Mouse (Mus musculus) lung, postnatal 0 days (tissue): ENCODE results near the gene Rdh5. TPM values are rescaled to one million over a fixed set of nuclear protein-coding genes. Genes with fewer than 3 reads are reported as not detected.

Experiments used
- ATAC-seq: fragments of 200-750 bp; cut with Nextera tagmentation; 2 replicates; pipeline ENCODE4 v1.8.0; 2017; ENCODE audit warnings: moderate library complexity
- DNase-seq: peaks from one replicate; pipeline ENCODE4 v3.0.0-alpha.2; 2016; ENCODE audit warnings: low spot score
- H3K27ac ChIP-seq: fragments of 300-500 bp; sonication (generic); 2 replicates; pipeline ENCODE4 v1.5.1; 2014; ENCODE audit warnings: antibody characterized with exemption, mild to moderate bottlenecking, low read length, mixed read lengths
- H3K27me3 ChIP-seq: fragments of 300-500 bp; sonication (generic); replicated peaks from 2 replicates; pipeline ENCODE4 v1.6.1; 2014; ENCODE audit warnings: low read length, mixed read lengths; ENCODE audit not compliant: insufficient read depth
- H3K36me3 ChIP-seq: fragments of 300-500 bp; sonication (generic); 2 replicates; pipeline ENCODE4 v1.6.1; 2014; ENCODE audit warnings: low read length, mixed read lengths; ENCODE audit not compliant: insufficient read depth
- H3K4me1 ChIP-seq: fragments of 300-500 bp; sonication (generic); 2 replicates; pipeline ENCODE4 v1.6.1; 2014; ENCODE audit warnings: antibody characterized with exemption, low read depth, low read length, mixed read lengths; ENCODE audit not compliant: insufficient read depth
- H3K4me2 ChIP-seq: fragments of 300-500 bp; sonication (generic); replicated peaks from 2 replicates; pipeline ENCODE4 v1.6.1; 2014; ENCODE audit warnings: low read depth, mild to moderate bottlenecking, low read length, moderate library complexity, mixed read lengths
- H3K4me3 ChIP-seq: fragments of 300-500 bp; sonication (generic); 2 replicates; pipeline ENCODE4 v1.5.1; 2014; ENCODE audit warnings: low read depth, low read length
- H3K9ac ChIP-seq: fragments of 300-500 bp; sonication (generic); replicated peaks from 2 replicates; pipeline ENCODE4 v1.6.1; 2014; ENCODE audit warnings: low read depth, mild to moderate bottlenecking
- H3K9me3 ChIP-seq: fragments of 300-500 bp; sonication (generic); 2 replicates; pipeline ENCODE4 v1.6.1; 2016; ENCODE audit warnings: low read length, mixed read lengths
- CTCF ChIP-seq: IDR thresholded peaks from 2 replicates; pipeline ENCODE4 v1.5.1; 2016; ENCODE audit warnings: antibody characterized with exemption, mild to moderate bottlenecking
- EP300 ChIP-seq: IDR thresholded peaks from 2 replicates; pipeline ENCODE4 v1.6.1; 2016; ENCODE audit warnings: antibody characterized with exemption, mild to moderate bottlenecking, control low read depth
- WGBS: fragments of 180-500 bp; shearing (Covaris S2); extraction: QIAGEN DNeasy Blood & Tissue Kit; methylation state at CpG from one replicate; pipeline ENCODE4 v1.1.7; 2014; 5-methylcytosine and 5-hydroxymethylcytosine counted together
- polyA plus RNA-seq: library from polyadenylated mRNA; unstranded; fragments of >200 nt; fragmentation: Nextera tagmentation; extraction: Ambion mirVana; gene quantifications from 2 replicates; pipeline ENCODE4 v1.2.1, GENCODE M21; 2015

The Rdh5 gene
- polyA plus RNA-seq, 1 experiment from 2014 or later: 13.2 TPM

DNA sequence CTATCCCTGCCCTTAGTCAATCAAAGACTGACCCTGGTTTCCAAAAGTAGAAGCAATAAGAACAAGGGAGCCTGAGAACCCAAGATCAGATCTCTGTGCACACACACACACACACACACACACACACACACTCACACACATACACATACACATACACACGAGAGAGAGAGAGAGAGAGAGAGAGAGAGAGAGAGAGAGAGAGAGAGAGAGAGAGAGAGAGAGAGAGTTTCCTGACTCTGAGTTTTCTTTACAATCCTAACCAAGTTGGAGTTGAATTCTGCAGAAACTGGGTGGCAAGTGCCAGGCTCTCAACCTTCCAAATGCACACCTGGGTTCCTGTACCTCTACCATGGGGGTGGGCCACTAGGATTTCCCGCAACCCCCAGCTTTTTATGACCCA, 32.8 kb downstream of the Rdh5 start:
- 48% methylated on average over 2 of the region's 2 CpGs for WGBS
- H3K9ac ChIP-seq: no peak overlapping the region

DNA sequence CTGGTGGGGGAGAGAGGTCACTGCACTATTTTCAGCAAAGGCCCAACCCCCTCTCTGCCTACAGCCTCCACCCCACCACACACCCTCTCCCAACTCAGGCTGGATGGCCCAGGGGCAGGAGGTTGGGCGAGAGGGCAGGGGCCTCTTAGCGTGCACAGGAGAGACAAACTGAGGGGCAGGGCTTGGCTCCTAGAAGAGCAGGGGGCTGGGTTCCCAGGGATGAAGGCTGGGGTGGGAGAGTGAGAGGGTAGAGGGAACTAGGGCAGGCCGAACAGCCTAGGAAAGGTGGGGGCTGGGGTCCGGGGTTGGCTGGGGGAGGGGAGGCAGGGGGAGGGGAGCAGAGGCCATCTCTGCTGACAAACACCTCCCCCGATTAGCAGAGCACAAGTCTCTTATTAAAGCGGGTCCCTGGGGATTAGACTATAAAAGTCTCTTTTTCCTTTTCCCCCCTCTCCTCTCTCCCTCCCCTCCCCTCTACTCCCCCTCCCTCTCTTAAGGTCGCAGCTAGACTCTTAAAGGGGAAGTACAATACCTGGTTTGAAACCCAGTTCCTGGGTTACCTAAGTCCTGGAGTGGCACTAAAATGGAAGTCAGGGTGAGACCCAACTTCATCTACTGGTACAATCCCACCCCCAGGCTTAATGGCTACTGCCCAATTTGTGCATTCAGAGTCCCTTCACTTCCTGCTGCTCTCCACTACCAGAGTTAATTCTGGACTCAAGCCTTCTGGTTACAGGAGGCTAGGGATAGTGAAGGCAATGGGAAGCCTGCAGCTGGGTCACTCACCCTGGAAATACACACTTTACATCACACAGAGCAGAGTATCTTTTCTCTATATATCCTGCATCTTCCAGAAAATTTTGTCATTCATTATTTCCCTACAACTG, 33.5 kb downstream of the Rdh5 start:
- peak; percentile 30 for DNase-seq
- no peak for ATAC-seq

More for the DNA sequence above, 32.8 kb downstream of the Rdh5 start:
- Histone ChIP-seq H3K9me3 (no peaks in the 10 kb centered on the region), H3K4me3 (no peak overlapping the region), H3K4me1 (0 out of 2 replicates have a peak, but pooled peaks cover 4% of the 10 kb centered on the region), H3K27ac (no peak overlapping the region), H3K36me3 (no peaks in the 10 kb centered on the region), H3K4me2 (no peak overlapping the region), H3K27me3 (peaks cover 5% of the 10 kb centered on the region; the same call in 1 of the 2 replicates)
- DNase-seq (no peak), ATAC-seq (no peak)
- no peak for TF ChIP-seq EP300

DNA sequence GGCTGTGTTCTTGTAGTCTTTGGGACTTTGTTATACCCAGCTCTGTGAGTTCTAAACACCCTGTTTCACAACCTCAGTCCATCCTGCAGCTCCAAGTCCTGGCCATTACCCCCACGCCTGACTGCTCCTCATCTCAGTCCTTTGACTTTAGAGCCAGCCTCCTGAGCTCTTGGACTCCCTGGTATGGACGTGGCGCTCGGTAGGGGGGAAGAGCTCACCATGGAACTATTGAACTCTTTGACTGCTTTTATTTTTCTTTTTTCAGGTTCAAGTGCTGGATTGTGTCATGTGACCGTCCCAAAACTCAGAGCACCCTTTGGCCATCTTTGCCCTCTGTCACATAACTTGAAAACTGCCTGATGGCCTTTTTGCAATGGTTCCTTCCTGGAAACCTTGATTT, 40.6 kb downstream of the Rdh5 start:
- no peak for ATAC-seq
- Histone ChIP-seq H3K9me3 (no peaks in the 10 kb centered on the region), H3K36me3 (no peaks in the 10 kb centered on the region), H3K27me3 (no peaks in the 10 kb centered on the region), H3K27ac (no peak overlapping the region), H3K9ac (no peak overlapping the region), H3K4me2 (no peak overlapping the region), H3K4me1 (no peaks in the 10 kb centered on the region), H3K4me3 (no peak overlapping the region)
- DNase-seq: no peak
- 91% methylated on average over 5 of the region's 5 CpGs for WGBS
- TF ChIP-seq CTCF (no peak), EP300 (no peak)

More for the DNA sequence above, 33.5 kb downstream of the Rdh5 start:
- H3K27ac ChIP-seq: no peak overlapping the region
- H3K9ac ChIP-seq: no peak overlapping the region
- no peaks in the 10 kb centered on the region for H3K36me3 ChIP-seq
- peaks cover 5% of the 10 kb centered on the region; the same call in 1 of the 2 replicates for H3K27me3 ChIP-seq
- 0 out of 2 replicates have a peak, but pooled peaks cover 4% of the 10 kb centered on the region for H3K4me1 ChIP-seq
- H3K4me2 ChIP-seq: peak overlapping the region; percentile 19; the same call in 1 of the 2 replicates
- WGBS: 20% methylated on average over 5 of the region's 7 CpGs
- no peaks in the 10 kb centered on the region for H3K9me3 ChIP-seq
- TF ChIP-seq EP300 (no peak), CTCF (no peak)
- H3K4me3 ChIP-seq: no peak overlapping the region

DNA sequence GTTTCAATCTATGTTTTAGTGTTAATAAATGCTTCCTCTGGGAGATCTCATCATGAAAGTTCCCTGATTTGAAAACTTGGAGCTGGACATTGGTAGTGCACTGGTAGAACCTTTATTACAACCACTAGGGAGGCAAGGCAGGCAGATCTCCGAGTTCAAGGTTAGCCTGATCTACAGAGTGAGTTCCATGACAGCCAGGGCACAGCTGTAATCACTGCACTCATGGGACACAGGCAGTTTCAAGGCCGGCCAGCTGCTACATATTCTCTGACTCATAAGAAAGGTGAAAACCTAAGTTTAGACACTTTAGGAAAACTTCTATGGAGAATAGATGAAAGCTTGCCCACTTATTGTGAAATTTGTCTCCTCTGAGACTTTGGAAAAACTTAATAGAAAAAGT, 43.9 kb downstream of the Rdh5 start:
- TF ChIP-seq EP300: no peak
- TF ChIP-seq CTCF: no peak
- ATAC-seq (no peak; the same call in 1 of the 2 replicates), DNase-seq (no peak)
- H3K9me3 ChIP-seq: no peaks in the 10 kb centered on the region
- no peak overlapping the region for H3K4me2 ChIP-seq
- H3K4me1 ChIP-seq: no peaks in the 10 kb centered on the region
- no peak overlapping the region for H3K4me3 ChIP-seq
- WGBS: 82% methylated on average over 2 of the region's 2 CpGs
- peaks cover 3% of the 10 kb centered on the region; the same call in 1 of the 2 replicates for H3K36me3 ChIP-seq
- H3K27ac ChIP-seq: no peak overlapping the region
- H3K9ac ChIP-seq: no peak overlapping the region
- no peaks in the 10 kb centered on the region for H3K27me3 ChIP-seq

DNA sequence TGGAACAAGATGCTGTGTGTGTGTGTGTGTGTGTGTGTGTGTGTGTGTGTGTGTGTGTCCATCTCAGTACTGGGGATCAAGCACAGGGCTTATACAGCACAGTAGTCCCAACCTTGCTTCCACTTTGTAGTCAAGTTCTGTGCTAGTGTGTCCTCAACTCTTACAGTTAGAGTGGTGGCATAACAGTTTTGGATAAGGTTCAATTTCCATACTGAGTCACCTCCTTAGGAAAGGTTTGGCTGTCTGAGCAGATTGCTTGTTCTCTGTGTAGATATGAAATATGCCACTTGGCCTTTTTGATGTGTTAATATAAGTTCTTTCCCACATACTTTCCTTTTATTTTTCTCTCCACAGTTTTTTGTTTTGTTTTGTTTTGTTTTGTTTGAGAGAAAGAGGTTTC, 44.4 kb downstream of the Rdh5 start:
- TF ChIP-seq EP300 (no peak), CTCF (no peak)
- Histone ChIP-seq H3K4me1 (no peaks in the 10 kb centered on the region), H3K27ac (no peak overlapping the region), H3K36me3 (peaks cover 8% of the 10 kb centered on the region; the same call in 1 of the 2 replicates), H3K4me3 (no peak overlapping the region), H3K9me3 (no peaks in the 10 kb centered on the region), H3K9ac (no peak overlapping the region), H3K4me2 (no peak overlapping the region), H3K27me3 (no peaks in the 10 kb centered on the region)
- ATAC-seq: peak; percentile 76
- DNase-seq: peak; percentile 73

DNA sequence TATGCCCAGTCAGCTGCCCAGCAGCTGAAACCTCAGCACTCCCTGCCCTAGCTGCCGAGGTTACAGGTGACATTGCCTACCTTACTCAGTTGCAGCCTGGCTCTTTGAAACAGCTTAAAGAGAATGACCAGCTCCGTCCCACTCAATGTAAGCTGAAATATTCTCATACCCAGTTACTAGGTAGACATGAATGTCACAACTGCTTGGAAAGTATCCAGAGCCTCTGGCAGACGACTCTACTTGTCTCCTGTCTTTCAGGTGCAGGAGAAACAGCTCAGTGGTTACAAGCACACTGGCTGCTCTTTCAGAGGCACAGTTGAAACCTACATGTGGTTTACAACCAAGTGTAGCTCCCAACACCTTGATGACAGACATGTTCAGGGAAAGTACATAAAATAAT, 52.3 kb downstream of the Rdh5 start:
- no peak for DNase-seq
- Histone ChIP-seq H3K36me3 (peaks cover 20% of the 10 kb centered on the region; the same call in 1 of the 2 replicates), H3K4me3 (no peak overlapping the region)

More for the DNA sequence above, 52.3 kb downstream of the Rdh5 start:
- no peak for ATAC-seq
- Histone ChIP-seq H3K9ac (no peak overlapping the region), H3K9me3 (no peaks in the 10 kb centered on the region), H3K4me2 (no peak overlapping the region), H3K27me3 (no peaks in the 10 kb centered on the region), H3K4me1 (no peaks in the 10 kb centered on the region), H3K27ac (no peak overlapping the region)
- TF ChIP-seq EP300 (no peak), CTCF (no peak)
- 73% methylated on average over 3 of the region's 3 CpGs for WGBS
